Mouse (Mus musculus) naive thymus-derived CD4-positive, alpha-beta T cell, adult 2 months (primary cell): ENCODE data around the gene Wbp2nl.

ENCODE experiments used
- DNase-seq: peaks from one replicate; pipeline ENCODE4 v3.0.0-alpha.2; 2011; ENCODE audit warnings: low read depth

The Wbp2nl gene

DNA sequence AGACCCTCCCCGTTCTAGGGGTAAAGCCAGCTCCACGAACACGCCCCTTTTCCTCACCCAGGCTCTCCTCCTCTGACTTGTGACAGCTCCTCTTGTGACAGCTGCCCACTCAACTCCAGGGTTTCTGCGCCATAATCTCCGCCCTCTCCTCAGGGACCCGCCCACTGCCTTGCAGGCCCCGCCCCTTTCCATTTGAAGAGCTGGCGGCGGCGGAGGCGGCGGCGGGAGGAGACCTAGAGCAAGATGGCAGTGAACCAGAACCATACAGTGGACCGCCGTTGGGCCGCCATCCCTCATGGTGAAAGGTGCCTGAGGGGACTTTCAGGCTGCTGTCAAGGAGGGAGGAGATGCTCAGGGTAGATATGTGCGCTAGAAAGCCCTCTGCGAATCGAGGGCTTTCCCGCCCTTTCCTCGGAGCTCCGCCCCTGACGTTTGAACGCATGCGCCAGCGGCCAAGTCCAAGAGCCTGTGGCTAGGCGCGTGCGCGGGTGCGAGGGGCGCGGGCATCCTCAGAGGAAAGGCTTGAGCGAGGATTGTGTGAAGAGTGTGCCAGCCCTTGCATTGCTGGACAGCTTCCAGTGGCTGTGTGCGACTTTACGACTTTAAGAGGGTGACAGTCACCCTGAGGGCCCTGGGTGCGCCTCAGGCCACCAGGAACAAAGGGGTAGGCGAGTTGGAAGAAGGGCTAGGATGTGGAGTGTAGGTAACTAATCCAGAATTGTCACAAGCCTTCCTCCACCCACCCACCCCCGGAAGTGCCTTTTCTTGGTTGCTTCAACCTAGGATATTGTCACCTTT is at the start of gene Wbp2nl:
Wbp2nl (plus strand) TSS at position 191 of the 798 bp plus-strand sequence.
- no peak for DNase-seq

- DNase-seq: peak; percentile 40
Measured at GRCm38 (mm10) chr15:82251579-82251978, 47.2 kb upstream of the Wbp2nl start.

DNA sequence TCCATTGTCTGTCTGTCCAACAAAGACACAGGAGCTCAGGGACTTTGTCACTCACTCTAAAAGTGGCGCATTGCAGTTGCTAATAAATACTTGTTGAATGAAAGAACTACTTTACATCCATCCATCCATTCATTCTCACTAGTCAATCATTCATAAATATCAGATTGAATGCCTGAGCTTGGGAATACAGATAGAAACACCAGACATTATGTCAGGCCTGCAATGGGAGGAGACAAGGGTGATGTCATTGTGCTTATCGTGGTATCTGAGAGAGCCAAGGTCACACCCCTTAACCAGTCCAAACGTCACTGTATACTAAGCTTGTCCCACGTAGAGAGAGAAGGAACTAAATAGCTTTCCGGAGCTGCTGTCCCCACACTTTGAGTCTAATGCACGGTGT is 46.7 kb upstream of the Wbp2nl start, which contains the start of gene 1500009C09Rik:
1500009C09Rik (plus strand) TSS at position 301 of the 400 bp plus-strand sequence.
- no peak for DNase-seq

- DNase-seq: no peak
Measured at GRCm38 (mm10) chr15:82255248-82255647, 43.5 kb upstream of the Wbp2nl start.

GRCm38 (mm10) chr15:82255944-82256383 is 42.8 kb upstream of the Wbp2nl start:
- DNase-seq: no peak

DNA sequence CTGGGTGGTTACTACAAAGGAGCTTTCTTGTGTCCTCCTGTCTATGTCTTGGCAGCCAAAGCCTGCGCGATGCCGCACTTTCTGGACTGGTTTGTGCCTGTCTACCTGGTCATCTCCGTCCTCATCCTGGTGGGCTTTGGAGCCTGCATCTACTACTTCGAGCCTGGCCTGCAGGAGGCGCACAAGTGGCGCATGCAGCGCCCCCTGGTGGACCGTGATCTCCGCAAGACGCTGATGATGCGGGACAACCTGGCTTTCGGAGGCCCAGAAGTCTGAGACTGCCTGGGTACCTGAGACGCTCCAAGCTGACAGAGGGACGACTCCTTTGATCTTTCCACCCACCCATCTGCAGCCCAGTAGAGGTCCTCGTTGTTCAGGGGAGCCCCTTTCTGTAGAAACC is 39.2 kb upstream of the Wbp2nl start:
- DNase-seq: peak; percentile 80

- DNase-seq: peak; percentile 80
Measured at GRCm38 (mm10) chr15:82266356-82266755, 32.4 kb upstream of the Wbp2nl start.

- no peak for DNase-seq
Measured at GRCm38 (mm10) chr15:82268185-82268584, 30.6 kb upstream of the Wbp2nl start.

DNA sequence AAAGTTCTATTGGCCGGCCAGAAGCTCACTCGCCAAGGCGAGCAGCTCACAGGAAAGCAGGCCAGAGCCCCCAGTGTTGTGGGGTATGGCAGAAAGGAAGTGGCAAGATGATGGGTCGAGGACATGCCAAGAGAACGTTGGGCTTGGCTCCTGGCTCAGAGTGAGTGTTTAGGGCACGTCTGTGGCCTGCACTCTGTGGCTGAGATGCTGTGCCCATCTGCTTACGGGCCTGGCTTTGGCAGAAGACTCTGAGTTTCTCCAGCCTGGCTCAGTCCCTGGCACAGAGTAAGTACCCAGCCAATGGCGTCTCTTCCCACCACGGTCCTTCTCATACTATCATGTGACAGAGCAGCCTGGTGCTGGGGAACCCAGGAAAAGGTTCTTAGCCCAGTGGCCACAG is 30.0 kb upstream of the Wbp2nl start:
- DNase-seq: no peak

DNA sequence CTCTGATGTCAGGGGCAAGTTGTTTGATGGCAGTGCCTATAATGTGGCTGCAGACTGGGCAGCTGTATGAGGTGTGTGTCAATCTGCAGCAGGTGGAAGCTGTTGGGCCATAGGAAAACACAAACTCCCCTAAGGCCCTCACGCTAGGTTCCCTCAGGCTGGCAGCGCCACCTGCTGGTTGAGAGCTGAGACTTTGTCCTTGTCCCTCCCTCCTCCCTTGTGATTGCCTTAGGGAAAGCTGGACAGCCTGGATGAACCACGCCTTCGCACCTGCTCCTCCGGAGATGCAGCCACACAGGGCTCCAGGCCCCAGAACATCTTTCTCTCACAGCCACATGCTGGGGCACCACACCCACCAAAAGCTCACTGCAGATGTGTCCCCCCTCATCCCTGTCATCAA is 27.6 kb upstream of the Wbp2nl start:
- peak; percentile 61 for DNase-seq

- DNase-seq: no peak
Measured at GRCm38 (mm10) chr15:82272295-82272694, 26.5 kb upstream of the Wbp2nl start.

- DNase-seq: no peak
Measured at GRCm38 (mm10) chr15:82274593-82274926, 24.2 kb upstream of the Wbp2nl start, which contains the start of gene Sept3. Sept3 (plus strand) TSS chr15:82274893.

- DNase-seq: no peak
Measured at GRCm38 (mm10) chr15:82274927-82275901, 23.5 kb upstream of the Wbp2nl start.

- no peak for DNase-seq
Measured at GRCm38 (mm10) chr15:82277591-82277990, 21.2 kb upstream of the Wbp2nl start.

DNA sequence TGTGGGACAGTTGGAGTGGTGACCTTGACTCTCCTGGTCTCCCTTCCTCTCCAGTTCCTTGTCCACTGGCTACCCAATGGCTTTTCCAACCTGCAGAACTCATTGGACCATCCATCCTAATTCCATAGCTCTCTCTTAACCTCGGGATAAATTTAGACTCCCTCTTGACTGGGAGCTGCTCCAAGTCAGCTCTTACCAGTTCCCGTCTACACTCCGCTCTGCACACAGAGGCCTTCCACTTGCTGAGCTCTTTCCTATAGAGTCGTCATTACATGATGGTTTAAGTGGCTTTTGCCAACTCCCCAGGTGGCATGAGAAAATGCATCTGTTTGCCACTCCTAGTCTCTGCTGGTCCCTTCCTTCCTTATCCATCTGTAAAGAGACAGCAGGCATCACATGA is 18.1 kb upstream of the Wbp2nl start:
- no peak for DNase-seq

GRCm38 (mm10) chr15:82286157-82286556 is 12.6 kb upstream of the Wbp2nl start:
- DNase-seq: no peak

DNA sequence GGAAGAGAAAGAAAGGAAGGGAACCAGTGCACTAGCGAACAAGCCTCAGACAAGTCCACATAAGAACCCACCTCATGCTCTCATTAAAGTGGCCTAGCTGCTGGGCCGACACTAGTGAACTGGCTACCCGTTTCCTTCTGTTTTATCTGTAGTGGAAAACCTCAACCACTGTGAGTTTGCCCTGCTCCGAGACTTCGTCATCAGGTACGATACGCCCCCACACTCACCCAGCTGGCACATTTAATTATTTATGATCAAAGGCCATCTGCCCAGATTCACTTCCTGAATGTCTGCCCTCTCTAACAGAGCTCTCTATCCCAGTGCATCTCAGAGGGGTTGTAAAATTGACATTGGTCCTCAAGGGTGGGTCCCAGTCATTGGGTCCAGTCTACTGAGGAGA is 8.5 kb upstream of the Wbp2nl start:
- DNase-seq: no peak

DNA sequence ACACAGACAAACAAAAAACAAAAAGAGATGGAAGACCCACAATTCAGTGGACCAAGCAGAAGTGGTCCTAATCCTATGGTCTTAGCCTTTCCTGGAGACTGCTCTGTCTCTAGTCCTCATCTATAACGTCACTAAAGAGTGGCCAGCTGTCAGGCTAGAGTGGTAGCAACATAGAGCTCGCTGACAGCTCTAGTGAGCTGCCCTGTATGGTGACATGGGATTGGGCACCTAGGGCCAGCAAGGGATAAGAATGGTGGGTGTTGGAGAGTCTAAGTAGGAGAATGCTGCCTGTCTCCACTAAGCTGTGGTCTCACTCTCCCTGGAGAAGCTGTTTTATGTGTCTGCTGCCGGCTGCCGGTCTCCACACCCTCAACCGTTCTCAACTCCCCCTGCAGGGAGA is 5.9 kb upstream of the Wbp2nl start:
- DNase-seq: no peak

GRCm38 (mm10) chr15:82293271-82293711 is 5.5 kb upstream of the Wbp2nl start:
- no peak for DNase-seq

GRCm38 (mm10) chr15:82294059-82294458 is 4.7 kb upstream of the Wbp2nl start:
- DNase-seq: peak; percentile 10

- DNase-seq: no peak
Measured at GRCm38 (mm10) chr15:82307107-82307506, 8.4 kb downstream of the Wbp2nl start.

GRCm38 (mm10) chr15:82308416-82308815 is 9.7 kb downstream of the Wbp2nl start:
- no peak for DNase-seq

- DNase-seq: no peak
Measured at GRCm38 (mm10) chr15:82317839-82318238, 19.1 kb downstream of the Wbp2nl start.
